Mouse (Mus musculus) C2C12 (cell line): ENCODE data around the gene Xiap.

ENCODE experiments used
- CEBPB ChIP-seq: IDR thresholded peaks from one replicate; pipeline ENCODE4 v1.6.1; 2011; ENCODE audit warnings: low read depth, mild to moderate bottlenecking, control low read depth, moderate library complexity
- CTCF ChIP-seq: IDR thresholded peaks from one replicate; pipeline ENCODE4 v1.5.1; 2011; ENCODE audit not compliant: control insufficient read depth, insufficient read depth, insufficient read length
- MAX ChIP-seq: IDR thresholded peaks from one replicate; pipeline ENCODE4 v1.6.1; 2011; ENCODE audit warnings: mild to moderate bottlenecking, control low read depth
- USF1 ChIP-seq: IDR thresholded peaks from one replicate; pipeline ENCODE4 v1.6.1; 2011; ENCODE audit warnings: low read depth, mild to moderate bottlenecking, control low read depth, moderate library complexity

- TF ChIP-seq CTCF, result no peak
- TF ChIP-seq USF1, result no peak
- TF ChIP-seq MAX, result no peak
- TF ChIP-seq CEBPB, result no peak
Measured at GRCm38 (mm10) chrX:42012677-42013208, 46.7 kb upstream of the Xiap start.
